Mouse (Mus musculus): ENCODE results near the gene Gas8.
"Not testable (repeated sequence)": the region's sequence is repeated elsewhere in the genome, so short reads cannot be mapped to it uniquely, and the experiment has no call there.

The Gas8 gene

GRCm38 (mm10) chr8:123515540-123515897 is 3.1 kb upstream of the Gas8 start:
- no peak for DNase-seq

DNA sequence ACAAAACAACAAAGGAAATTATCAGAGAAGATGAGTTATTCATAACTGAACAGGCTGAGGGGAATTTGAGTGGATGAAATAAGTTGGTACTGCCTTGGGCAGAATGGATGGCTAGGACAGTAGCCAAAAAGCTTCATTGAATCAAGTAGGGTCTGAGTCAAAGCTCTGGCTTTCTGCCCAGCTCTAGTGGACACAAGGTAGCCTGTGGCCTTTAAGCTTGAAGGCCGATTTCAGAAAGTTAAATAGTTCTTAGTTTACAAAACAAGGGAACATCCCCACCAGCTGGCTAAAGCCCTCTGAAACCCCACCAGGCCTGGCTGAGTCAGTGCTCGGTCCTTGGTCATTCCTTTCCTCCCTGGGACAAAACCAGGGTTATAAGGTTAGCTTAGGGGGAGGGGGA is 2.0 kb upstream of the Gas8 start:
- no peak for DNase-seq

DNA sequence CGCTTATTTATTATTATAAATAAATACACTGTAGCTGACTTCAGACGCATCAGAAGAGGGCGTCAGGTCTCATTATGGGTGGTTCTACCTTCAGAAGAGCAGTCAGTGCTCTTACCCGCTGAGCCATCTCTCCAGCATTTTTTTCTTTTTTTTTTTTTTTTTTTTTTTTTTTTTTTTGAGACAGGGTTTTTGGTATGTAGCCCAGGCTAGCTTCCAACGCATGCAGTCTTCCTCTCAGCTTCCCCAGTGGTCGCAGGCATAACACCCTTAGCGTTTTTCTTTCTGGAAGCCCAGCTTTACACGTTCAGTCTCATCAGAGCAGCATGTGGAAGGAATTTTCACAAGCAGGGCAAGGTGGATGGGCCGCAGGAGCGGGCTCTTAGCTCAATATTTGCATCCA is 462 bp upstream of the Gas8 start:
- DNase-seq: no peak

- DNase-seq: not testable (repeated sequence)
Observed at GRCm38 (mm10) chr8:123520048-123520447, 1.4 kb downstream of the Gas8 start.

DNA sequence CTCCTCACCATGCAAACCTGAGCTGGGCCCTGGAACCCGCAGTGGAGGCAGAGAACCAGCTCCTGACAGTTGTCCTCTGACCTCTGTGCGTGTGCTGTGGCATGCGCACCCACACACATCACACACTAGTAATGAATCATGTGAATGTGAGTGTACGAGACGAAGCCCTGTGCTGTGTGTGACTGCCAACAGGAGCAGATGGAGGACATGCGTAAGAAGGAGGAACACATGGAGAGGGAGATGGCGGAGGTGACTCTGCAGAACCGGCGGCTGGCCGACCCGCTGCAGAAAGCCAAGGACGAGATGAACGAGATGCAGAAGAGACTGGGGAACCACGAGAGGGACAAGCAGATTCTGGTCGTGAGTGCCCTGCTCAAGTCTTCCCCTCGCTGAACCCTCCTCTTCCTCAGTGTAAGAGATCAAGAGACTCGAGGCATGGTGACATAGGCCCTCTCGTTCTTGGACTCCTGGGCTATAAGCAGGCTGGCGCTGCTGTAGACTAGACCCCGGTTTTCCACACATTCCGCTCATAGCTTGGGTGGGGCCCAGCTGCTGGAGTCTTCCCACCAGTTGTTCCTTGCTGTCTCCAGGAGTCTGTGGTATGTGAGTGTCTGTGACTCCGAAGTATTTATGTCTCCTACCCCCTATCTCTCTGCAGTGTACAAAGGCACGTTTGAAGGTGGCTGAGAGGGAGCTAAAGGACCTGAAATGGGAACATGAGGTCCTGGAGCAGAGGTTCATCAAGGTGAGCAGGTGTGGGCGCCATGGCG is 9.3 kb downstream of the Gas8 start:
- peak; percentile 51 for DNase-seq

GRCm38 (mm10) chr8:123536242-123536989 is 17.8 kb downstream of the Gas8 start:
- no peak for DNase-seq

- no peak for DNase-seq
Observed at GRCm38 (mm10) chr8:123536990-123537380, 18.4 kb downstream of the Gas8 start.

- not testable (repeated sequence) for DNase-seq
Observed at GRCm38 (mm10) chr8:123537641-123538040, 19.0 kb downstream of the Gas8 start.

DNA sequence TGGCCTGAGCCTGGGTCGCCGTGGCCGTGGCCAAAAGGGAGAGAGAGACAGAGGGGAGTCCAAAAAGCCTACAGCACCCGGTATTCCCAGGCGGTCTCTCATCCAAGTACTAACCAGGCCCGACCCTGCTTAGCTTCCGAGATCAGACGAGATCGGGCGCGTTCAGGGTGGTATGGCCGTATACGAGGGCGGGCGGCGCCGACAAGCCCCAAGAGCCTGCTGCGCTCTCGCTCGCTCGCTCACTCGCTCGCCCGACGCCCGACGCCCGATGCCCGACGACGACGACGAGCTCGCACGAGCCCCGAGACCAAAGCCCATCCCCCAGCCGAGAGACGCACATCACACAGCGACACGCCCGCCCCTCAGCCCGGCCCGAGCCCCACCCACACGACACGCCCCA is 45.6 kb downstream of the Gas8 start:
- DNase-seq: not testable (repeated sequence)

DNA sequence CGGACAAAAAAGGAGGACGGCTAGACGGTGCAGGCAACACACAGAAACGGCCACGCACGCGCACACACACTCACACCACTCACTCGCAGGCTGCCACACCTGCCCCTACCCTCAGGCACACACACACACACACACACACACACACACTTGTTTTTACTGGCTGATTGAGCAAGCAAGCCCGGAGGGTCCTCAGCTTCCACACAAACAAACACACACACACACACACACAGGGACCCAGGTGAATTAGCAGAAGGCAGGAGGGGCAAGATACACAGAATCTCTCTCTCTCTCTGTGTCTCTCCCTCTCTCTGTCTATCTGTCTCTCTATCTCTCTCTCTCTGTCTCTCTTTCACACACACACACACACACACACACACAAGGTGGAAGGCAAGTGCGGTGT is 56.8 kb downstream of the Gas8 start:
- DNase-seq: not testable (repeated sequence)
